Mouse (Mus musculus) splenic B cell, adult 2 months (primary cell): ENCODE results near the gene Gpr21.

Experiments used
- DNase-seq: peaks from one replicate; pipeline ENCODE4 v3.0.0-alpha.2; 2011; ENCODE audit warnings: low read depth, low spot score
- H3K27me3 ChIP-seq: 2 replicates; pipeline ENCODE4 v1.6.1; 2012; ENCODE audit warnings: mild to moderate bottlenecking, low read length, moderate library complexity, mixed read lengths; ENCODE audit not compliant: control insufficient read depth, poor library complexity, insufficient read depth, severe bottlenecking
- H3K36me3 ChIP-seq: 2 replicates; pipeline ENCODE4 v1.6.1; 2012; ENCODE audit warnings: mild to moderate bottlenecking, low read length, moderate library complexity, mixed read lengths; ENCODE audit not compliant: control insufficient read depth, poor library complexity, insufficient read depth, severe bottlenecking

Gene Gpr21

GRCm38 (mm10) chr2:37530766-37531165 lies 14.6 kb downstream of the Gpr21 start:
- Histone ChIP-seq H3K27me3 (no peaks in the 10 kb centered on the region), H3K36me3 (0 out of 2 replicates have a peak, but pooled peaks cover 2% of the 10 kb centered on the region)
- DNase-seq: no peak

- 0 out of 2 replicates have a peak, but pooled peaks cover 2% of the 10 kb centered on the region for H3K36me3 ChIP-seq
- no peak for DNase-seq
- H3K27me3 ChIP-seq: no peaks in the 10 kb centered on the region
Observed at GRCm38 (mm10) chr2:37531639-37532038, 15.5 kb downstream of the Gpr21 start.

GRCm38 (mm10) chr2:37549346-37550012 lies 33.3 kb downstream of the Gpr21 start:
- Histone ChIP-seq H3K36me3 (peaks cover 6% of the 10 kb centered on the region), H3K27me3 (no peaks in the 10 kb centered on the region)
- no peak for DNase-seq

GRCm38 (mm10) chr2:37556366-37556765 lies 40.2 kb downstream of the Gpr21 start:
- H3K27me3 ChIP-seq: no peaks in the 10 kb centered on the region
- peaks cover 8% of the 10 kb centered on the region for H3K36me3 ChIP-seq
- DNase-seq: no peak

- Histone ChIP-seq H3K27me3 (no peaks in the 10 kb centered on the region), H3K36me3 (peaks cover 6% of the 10 kb centered on the region; the same call in 1 of the 2 replicates)
- DNase-seq: no peak
Observed at GRCm38 (mm10) chr2:37565579-37565978, 49.4 kb downstream of the Gpr21 start.

- DNase-seq: no peak
- H3K36me3 ChIP-seq: peaks cover 3% of the 10 kb centered on the region; the same call in 1 of the 2 replicates
- H3K27me3 ChIP-seq: no peaks in the 10 kb centered on the region
Observed at GRCm38 (mm10) chr2:37566035-37566434, 49.9 kb downstream of the Gpr21 start.

GRCm38 (mm10) chr2:37569888-37570287 lies 53.8 kb downstream of the Gpr21 start:
- no peaks in the 10 kb centered on the region; the same call in none of the 2 replicates for H3K36me3 ChIP-seq
- no peak for DNase-seq
- no peaks in the 10 kb centered on the region for H3K27me3 ChIP-seq
